Mouse (Mus musculus) limb, embryonic 11.5 days (tissue): ENCODE results near the gene Tax1bp1. TPM values are rescaled to one million over a fixed set of nuclear protein-coding genes. Genes with fewer than 3 reads are reported as not detected.

Experiments used
- ATAC-seq: fragments of 200-750 bp; cut with Nextera tagmentation; 2 replicates; pipeline ENCODE4 v1.8.0; 2017; ENCODE audit warnings: low read depth; ENCODE audit not compliant: insufficient number of reproducible peaks, low FRiP score, low TSS enrichment
- DNase-seq: peaks from one replicate; pipeline ENCODE4 v3.0.0-alpha.2; 2015; ENCODE audit warnings: low spot score
- H3K27ac ChIP-seq: fragments of 300-500 bp; sonication (generic); replicated peaks from 2 replicates; pipeline ENCODE4 v1.5.1; 2014; ENCODE audit warnings: low read depth, mild to moderate bottlenecking, low read length
- H3K27me3 ChIP-seq: fragments of 300-500 bp; sonication (generic); 2 replicates; pipeline ENCODE4 v1.6.1; 2014; ENCODE audit warnings: mild to moderate bottlenecking, low read length, mixed read lengths; ENCODE audit not compliant: control insufficient read depth, insufficient read depth
- H3K36me3 ChIP-seq: fragments of 300-500 bp; sonication (generic); 2 replicates; pipeline ENCODE4 v1.6.1; 2014; ENCODE audit warnings: mild to moderate bottlenecking, low read length, moderate library complexity, mixed read lengths; ENCODE audit not compliant: control insufficient read depth, insufficient read depth
- H3K4me1 ChIP-seq: fragments of 300-500 bp; sonication (generic); 2 replicates; pipeline ENCODE4 v1.6.1; 2014; ENCODE audit warnings: low read length, mixed read lengths; ENCODE audit not compliant: control insufficient read depth, insufficient read depth
- H3K4me2 ChIP-seq: fragments of 300-500 bp; sonication (generic); 2 replicates; pipeline ENCODE4 v1.6.1; 2014; ENCODE audit warnings: low read depth, mild to moderate bottlenecking, moderate library complexity; ENCODE audit not compliant: severe bottlenecking
- H3K4me3 ChIP-seq: fragments of 300-500 bp; sonication (generic); 2 replicates; pipeline ENCODE4 v1.5.1; 2014; ENCODE audit warnings: low read depth, low read length
- H3K9ac ChIP-seq: fragments of 300-500 bp; sonication (generic); 2 replicates; pipeline ENCODE4 v1.6.1; 2014; ENCODE audit warnings: mild to moderate bottlenecking, low read length
- H3K9me3 ChIP-seq: fragments of 300-500 bp; sonication (generic); 2 replicates; pipeline ENCODE4 v1.6.1; 2016; ENCODE audit warnings: low read length; ENCODE audit not compliant: control insufficient read depth
- WGBS: fragments of 180-500 bp; shearing (Covaris S2); extraction: QIAGEN DNeasy Blood & Tissue Kit; methylation state at CpG from one replicate; pipeline ENCODE4 v1.1.7; 2014; 5-methylcytosine and 5-hydroxymethylcytosine counted together
- polyA plus RNA-seq: library from polyadenylated mRNA; unstranded; fragments of >200 nt; fragmentation: Nextera tagmentation; extraction: Ambion mirVana; gene quantifications from 2 replicates; pipeline ENCODE4 v1.2.1, GENCODE M21; 2014

Gene Tax1bp1
- polyA plus RNA-seq, 1 experiment from 2014 or later = 140 TPM

DNA sequence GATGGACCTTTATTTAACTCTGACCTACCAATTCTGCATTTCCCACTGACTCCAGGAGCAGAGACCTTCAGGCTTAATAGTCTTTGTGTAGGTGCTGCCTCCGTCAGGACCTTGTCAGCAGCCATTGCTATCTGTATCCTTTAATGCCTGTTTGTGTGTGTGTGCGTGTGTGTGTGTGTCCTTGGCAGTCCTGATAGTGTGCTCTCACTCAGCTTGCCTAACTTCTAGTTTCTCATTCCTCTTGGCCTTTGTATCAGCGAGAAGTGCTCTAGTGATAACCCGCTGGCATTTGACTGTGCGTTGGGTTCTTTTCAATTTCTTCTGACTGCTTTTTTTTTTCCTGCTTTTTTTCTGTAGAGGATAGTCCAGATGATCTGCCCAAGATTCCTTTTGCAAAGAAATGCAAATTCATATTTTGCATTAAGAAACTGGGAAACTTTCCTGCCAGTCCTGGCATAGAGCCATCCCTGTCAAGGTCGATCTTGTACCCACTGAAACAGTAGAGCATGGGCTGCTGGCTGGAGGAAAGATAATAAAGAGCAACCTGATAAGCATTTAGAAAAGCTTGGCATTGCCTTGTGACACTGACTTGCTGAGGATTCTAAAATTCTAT is 21.0 kb upstream of the Tax1bp1 start:
- H3K36me3 ChIP-seq = no peaks in the 10 kb centered on the region
- H3K9ac ChIP-seq = no peak overlapping the region
- no peaks in the 10 kb centered on the region for H3K9me3 ChIP-seq
- ATAC-seq (no peak), DNase-seq (no peak)
- no peaks in the 10 kb centered on the region for H3K27me3 ChIP-seq
- whole genome bisulfite sequencing = 96% methylated on average over 6 of the region's 6 CpGs
- H3K4me3 ChIP-seq = no peak overlapping the region
- no peak overlapping the region for H3K27ac ChIP-seq
- H3K4me1 ChIP-seq = no peaks in the 10 kb centered on the region
- H3K4me2 ChIP-seq = no peak overlapping the region

DNA sequence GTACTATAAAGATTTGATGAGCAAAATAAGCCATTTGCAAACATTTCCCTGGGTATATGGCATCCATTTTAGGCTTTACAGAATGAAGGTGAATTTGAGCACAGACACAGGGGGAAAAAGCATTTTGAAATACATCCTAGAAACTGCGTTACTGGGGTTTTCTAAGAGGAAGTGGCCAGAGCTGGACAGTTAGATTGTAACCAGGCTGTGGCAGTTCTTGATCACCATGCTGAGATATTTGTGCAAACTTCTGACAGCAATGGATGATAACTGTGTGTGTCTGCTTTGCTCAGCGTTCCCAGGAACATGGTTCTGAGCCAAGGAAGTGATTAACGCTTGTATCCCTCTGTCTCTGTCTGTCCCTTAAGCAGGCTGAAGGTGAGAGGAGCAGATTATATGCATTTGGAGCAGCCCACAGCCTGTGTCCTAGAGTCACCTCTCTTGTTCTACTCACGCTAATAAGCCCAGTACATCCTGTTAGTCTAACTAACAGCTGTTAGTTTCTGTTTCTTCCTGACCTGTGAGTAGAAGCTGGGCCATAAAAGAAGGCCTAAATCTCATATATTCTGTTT is 15.5 kb upstream of the Tax1bp1 start:
- no peaks in the 10 kb centered on the region for H3K36me3 ChIP-seq
- ATAC-seq (no peak), DNase-seq (no peak)
- no peaks in the 10 kb centered on the region for H3K27me3 ChIP-seq
- no peak overlapping the region for H3K4me2 ChIP-seq
- no peak overlapping the region for H3K4me3 ChIP-seq
- H3K9ac ChIP-seq = no peak overlapping the region
- no peaks in the 10 kb centered on the region for H3K9me3 ChIP-seq
- H3K27ac ChIP-seq = no peak overlapping the region
- 37% methylated on average over 4 of the region's 4 CpGs for WGBS
- no peaks in the 10 kb centered on the region for H3K4me1 ChIP-seq

- H3K27me3 ChIP-seq = no peaks in the 10 kb centered on the region
- no peaks in the 10 kb centered on the region for H3K36me3 ChIP-seq
- WGBS = 96% methylated on average over 1 of the region's 1 CpGs
- H3K9me3 ChIP-seq = no peaks in the 10 kb centered on the region
- no peaks in the 10 kb centered on the region for H3K4me1 ChIP-seq
- H3K9ac ChIP-seq = no peak overlapping the region
- no peak overlapping the region for H3K4me3 ChIP-seq
- no peak for ATAC-seq
- no peak overlapping the region for H3K27ac ChIP-seq
- H3K4me2 ChIP-seq = no peak overlapping the region
- DNase-seq = no peak
These were observed 14.5 kb upstream of the Tax1bp1 start for GRCm38 (mm10) chr6:52699050-52699449.

DNA sequence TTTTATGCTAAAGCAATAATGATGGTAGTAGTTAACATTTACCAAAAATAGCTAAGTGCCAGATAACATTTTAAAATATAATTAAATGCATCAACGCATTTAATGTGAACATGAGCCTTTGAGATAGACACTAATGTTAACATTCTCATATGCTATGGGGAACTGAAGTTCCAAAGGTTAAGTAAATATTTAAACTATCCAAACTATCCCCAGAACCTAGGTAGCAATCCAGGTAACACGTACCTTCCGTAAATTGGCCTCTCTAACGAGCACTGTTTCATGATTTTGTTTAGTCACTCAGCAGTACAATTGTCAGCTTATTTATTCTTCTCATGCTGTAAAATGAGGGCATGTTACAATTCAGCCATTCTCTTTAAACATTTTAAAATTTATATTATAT is 13.6 kb upstream of the Tax1bp1 start:
- H3K27ac ChIP-seq = no peak overlapping the region
- H3K36me3 ChIP-seq = no peaks in the 10 kb centered on the region
- no peak overlapping the region for H3K4me3 ChIP-seq

GRCm38 (mm10) chr6:52703263-52703662 is 10.3 kb upstream of the Tax1bp1 start:
- no peaks in the 10 kb centered on the region for H3K4me1 ChIP-seq
- H3K4me2 ChIP-seq = no peak overlapping the region
- H3K27ac ChIP-seq = no peak overlapping the region
- no peak overlapping the region for H3K9ac ChIP-seq
- DNase-seq = no peak
- no peaks in the 10 kb centered on the region for H3K27me3 ChIP-seq
- H3K9me3 ChIP-seq = no peaks in the 10 kb centered on the region
- H3K4me3 ChIP-seq = no peak overlapping the region
- ATAC-seq = no peak
- H3K36me3 ChIP-seq = no peaks in the 10 kb centered on the region
- 90% methylated on average over 2 of the region's 2 CpGs for WGBS

More for the DNA sequence above, 13.6 kb upstream of the Tax1bp1 start:
- H3K4me2 ChIP-seq = no peak overlapping the region
- 91% methylated on average over 4 of the region's 4 CpGs for WGBS
- no peak for DNase-seq
- no peaks in the 10 kb centered on the region for H3K27me3 ChIP-seq
- no peaks in the 10 kb centered on the region for H3K9me3 ChIP-seq
- ATAC-seq = no peak
- H3K9ac ChIP-seq = no peak overlapping the region
- H3K4me1 ChIP-seq = no peaks in the 10 kb centered on the region

- no peaks in the 10 kb centered on the region for H3K27me3 ChIP-seq
- ATAC-seq (no peak), DNase-seq (no peak)
- no peaks in the 10 kb centered on the region for H3K4me1 ChIP-seq
- H3K4me3 ChIP-seq = no peak overlapping the region
- H3K9me3 ChIP-seq = no peaks in the 10 kb centered on the region
- no peak overlapping the region for H3K4me2 ChIP-seq
- H3K36me3 ChIP-seq = no peaks in the 10 kb centered on the region
- H3K27ac ChIP-seq = no peak overlapping the region
- no peak overlapping the region for H3K9ac ChIP-seq
These were observed 8.2 kb upstream of the Tax1bp1 start for GRCm38 (mm10) chr6:52705280-52705679.

DNA sequence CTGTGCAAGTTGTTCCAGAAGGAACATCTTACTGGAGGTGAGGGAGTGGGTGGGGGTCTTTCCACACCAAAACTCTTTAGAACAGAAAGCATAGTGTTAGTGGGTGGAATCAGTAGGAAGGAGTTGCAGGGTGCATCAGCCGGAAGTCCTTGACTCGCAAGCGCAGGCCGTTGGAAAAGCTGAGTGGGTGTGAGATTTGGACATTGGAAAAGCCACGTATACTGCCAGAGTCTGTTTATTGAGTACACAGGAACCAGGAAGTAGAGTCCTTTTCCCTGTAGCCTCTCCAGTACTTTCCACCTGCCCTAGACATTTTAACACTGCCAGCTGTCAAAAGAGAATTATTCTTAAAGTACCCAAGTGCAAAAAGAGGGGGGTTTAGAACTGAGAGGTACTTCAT is 5.7 kb upstream of the Tax1bp1 start:
- no peak for DNase-seq
- H3K4me1 ChIP-seq = no peaks in the 10 kb centered on the region
- no peaks in the 10 kb centered on the region for H3K27me3 ChIP-seq
- no peak overlapping the region for H3K27ac ChIP-seq
- no peak overlapping the region for H3K4me3 ChIP-seq
- H3K36me3 ChIP-seq = no peaks in the 10 kb centered on the region
- WGBS = 91% methylated on average over 5 of the region's 5 CpGs
- no peak overlapping the region for H3K9ac ChIP-seq
- ATAC-seq = no peak
- H3K4me2 ChIP-seq = no peak overlapping the region
- H3K9me3 ChIP-seq = no peaks in the 10 kb centered on the region

DNA sequence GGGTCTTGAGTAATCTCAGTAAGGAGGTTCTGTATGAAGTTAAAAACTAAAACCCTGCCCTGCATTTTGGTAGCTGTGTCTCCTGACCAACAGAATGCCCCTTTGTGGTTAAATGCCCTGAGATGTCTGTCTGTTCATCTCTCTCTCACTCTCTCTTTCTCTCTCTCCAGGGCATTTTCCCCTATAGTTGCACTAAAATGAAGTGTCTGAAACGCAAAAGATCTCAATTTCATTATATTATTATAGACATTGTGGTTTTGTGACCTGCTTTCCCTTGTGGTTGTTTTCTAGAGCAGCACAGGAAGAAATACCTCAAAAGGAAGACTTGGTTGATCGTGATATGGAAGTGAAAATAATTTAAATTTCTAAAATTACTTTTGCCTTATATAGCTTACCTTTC is 966 bp upstream of the Tax1bp1 start:
- no peak overlapping the region for H3K4me3 ChIP-seq
- no peaks in the 10 kb centered on the region for H3K9me3 ChIP-seq
- H3K36me3 ChIP-seq = no peaks in the 10 kb centered on the region
- H3K27ac ChIP-seq = no peak overlapping the region
- WGBS = 79% methylated on average over 2 of the region's 2 CpGs
- H3K9ac ChIP-seq = no peak overlapping the region
- ATAC-seq (no peak), DNase-seq (no peak)
- no peaks in the 10 kb centered on the region for H3K4me1 ChIP-seq
- no peaks in the 10 kb centered on the region for H3K27me3 ChIP-seq
- no peak overlapping the region for H3K4me2 ChIP-seq
